Mouse (Mus musculus): ENCODE measurements around the gene Ddi1. TPM values are rescaled to one million over a fixed set of nuclear protein-coding genes. Genes with fewer than 3 reads are reported as not detected.

Gene Ddi1
- polyA plus RNA-seq (2015; fragmentation: Nextera tagmentation; extraction: Ambion mirVana), result 0.05 and 0.10 TPM in 2 replicates

DNA sequence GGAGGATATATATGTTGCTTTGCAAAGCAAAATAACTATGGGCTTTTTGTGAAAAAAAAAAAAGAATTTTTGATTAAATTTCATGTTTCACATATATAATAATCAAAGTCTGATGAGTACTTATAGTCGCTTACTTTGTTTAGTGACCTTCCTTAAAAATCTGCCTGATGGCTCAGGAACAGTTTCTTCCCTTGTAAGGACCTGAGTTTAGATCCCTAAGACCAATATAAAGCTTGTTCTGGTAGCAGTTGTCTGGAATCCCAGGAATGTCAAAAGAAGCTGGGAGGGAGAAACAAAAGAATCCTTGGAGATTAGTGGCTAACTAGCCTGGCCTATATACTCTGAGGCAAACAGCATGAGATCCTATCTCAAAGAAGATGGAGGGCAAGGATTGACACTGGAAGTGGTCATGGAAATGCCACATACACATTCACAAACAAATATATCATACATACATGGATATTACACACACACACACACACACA lies at the start of gene Ddi1:
Gene Ddi1 (minus strand): TSS at position 51 of the 485 bp plus-strand sequence.
- Histone ChIP-seq H3K4me3 (ENCODE audit: low read depth, low read length) (no peak within 1 kb of the TSS), H3K36me3 (ENCODE audit: control insufficient read depth, insufficient read depth) (no peaks in the 10 kb centered on the region), H3K4me2 (replicated peaks; ENCODE audit: low read depth) (no peak within 1 kb of the TSS), H3K4me1 (replicated peaks; ENCODE audit: control insufficient read depth, insufficient read depth, low read length) (no peaks in the 10 kb centered on the region), H3K9me3 (ENCODE audit: control insufficient read depth) (no peaks in the 10 kb centered on the region), H3K27me3 (replicated peaks; ENCODE audit: control insufficient read depth, insufficient read depth, low read length) (no peaks in the 10 kb centered on the region), H3K9ac (ENCODE audit: low read depth, low read length) (no peak within 1 kb of the TSS), H3K27ac (ENCODE audit: low read depth, low read length) (no peak within 1 kb of the TSS)
- ATAC-seq, result no peak
- TF ChIP-seq CTCF (IDR thresholded peaks at IDR 0.05; ENCODE audit: low read depth), result no peak
- 74% methylated on average over 1 of the region's 1 CpGs for WGBS

GRCm38 (mm10) chr9:6317114-6317513 lies 47.5 kb upstream of the Ddi1 start:
- Histone ChIP-seq H3K9me3 (ENCODE audit: control insufficient read depth) (no peaks in the 10 kb centered on the region), H3K27me3 (replicated peaks; ENCODE audit: control insufficient read depth, insufficient read depth, low read length) (no peaks in the 10 kb centered on the region), H3K27ac (ENCODE audit: low read depth, low read length) (no peak overlapping the region), H3K9ac (ENCODE audit: low read depth, low read length) (no peak overlapping the region), H3K36me3 (ENCODE audit: control insufficient read depth, insufficient read depth) (no peaks in the 10 kb centered on the region), H3K4me1 (replicated peaks; ENCODE audit: control insufficient read depth, insufficient read depth, low read length) (no peaks in the 10 kb centered on the region), H3K4me2 (replicated peaks; ENCODE audit: low read depth) (no peak overlapping the region), H3K4me3 (ENCODE audit: low read depth, low read length) (no peak overlapping the region)
- TF ChIP-seq CTCF (IDR thresholded peaks at IDR 0.05; ENCODE audit: low read depth), result no peak
- ATAC-seq, result no peak
- WGBS, result 67% methylated on average over 1 of the region's 1 CpGs

DNA sequence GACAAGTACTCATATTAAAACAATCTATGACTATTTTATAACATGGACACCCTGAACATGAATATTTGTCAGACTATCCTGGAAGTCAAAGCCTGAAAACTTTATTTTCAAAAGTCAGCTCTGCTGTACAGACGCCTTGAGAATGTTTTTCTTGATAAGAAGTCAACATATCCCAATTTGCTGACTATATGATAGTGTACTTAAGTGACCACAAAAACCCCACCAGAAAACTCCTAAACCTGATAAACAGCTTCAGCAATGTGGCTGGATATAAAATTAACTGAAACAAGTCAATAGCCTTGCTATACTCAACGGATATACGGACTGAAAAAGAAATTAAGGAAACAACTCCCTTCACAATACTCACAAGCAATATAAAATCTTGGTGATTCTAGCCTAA lies 36.2 kb upstream of the Ddi1 start:
- 93% methylated on average over 3 of the region's 3 CpGs for WGBS
- no peak for TF ChIP-seq CTCF (IDR thresholded peaks at IDR 0.05; ENCODE audit: low read depth)
- no peak overlapping the region for H3K27ac ChIP-seq (ENCODE audit: low read depth, low read length)
- H3K4me2 ChIP-seq (replicated peaks; ENCODE audit: low read depth), result no peak overlapping the region
- no peaks in the 10 kb centered on the region for H3K4me1 ChIP-seq (replicated peaks; ENCODE audit: control insufficient read depth, insufficient read depth, low read length)
- no peak overlapping the region for H3K9ac ChIP-seq (ENCODE audit: low read depth, low read length)
- H3K27me3 ChIP-seq (replicated peaks; ENCODE audit: control insufficient read depth, insufficient read depth, low read length), result no peaks in the 10 kb centered on the region
- H3K36me3 ChIP-seq (ENCODE audit: control insufficient read depth, insufficient read depth), result no peaks in the 10 kb centered on the region
- no peak overlapping the region for H3K4me3 ChIP-seq (ENCODE audit: low read depth, low read length)
- no peaks in the 10 kb centered on the region for H3K9me3 ChIP-seq (ENCODE audit: control insufficient read depth)
- no peak for ATAC-seq

DNA sequence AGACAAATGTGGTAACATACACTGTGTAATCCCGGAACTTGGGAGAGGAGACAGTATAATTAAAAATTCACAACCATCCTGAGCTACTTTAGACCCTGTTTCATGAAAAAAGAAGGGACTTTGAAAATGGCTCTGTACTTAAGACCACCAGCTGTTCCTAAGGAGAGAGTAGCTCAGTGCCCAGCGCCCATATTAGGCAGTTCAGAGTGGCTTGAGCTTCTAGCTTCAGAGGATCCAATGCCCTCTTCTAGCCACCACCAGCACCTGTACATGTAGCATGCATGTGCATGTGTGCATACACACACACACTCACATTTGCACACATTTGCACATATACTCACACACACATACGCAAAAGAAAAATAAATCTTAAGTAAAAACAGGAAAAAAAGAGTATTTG lies 34.9 kb upstream of the Ddi1 start:
- WGBS, result 86% methylated on average over 3 of the region's 3 CpGs
- no peak overlapping the region for H3K9ac ChIP-seq (ENCODE audit: low read depth, low read length)
- no peaks in the 10 kb centered on the region for H3K9me3 ChIP-seq (ENCODE audit: control insufficient read depth)
- no peak overlapping the region for H3K4me3 ChIP-seq (ENCODE audit: low read depth, low read length)
- TF ChIP-seq CTCF (IDR thresholded peaks at IDR 0.05; ENCODE audit: low read depth), result no peak
- ATAC-seq, result no peak
- no peak overlapping the region for H3K4me2 ChIP-seq (replicated peaks; ENCODE audit: low read depth)
- H3K27ac ChIP-seq (ENCODE audit: low read depth, low read length), result no peak overlapping the region
- no peaks in the 10 kb centered on the region for H3K27me3 ChIP-seq (replicated peaks; ENCODE audit: control insufficient read depth, insufficient read depth, low read length)
- H3K4me1 ChIP-seq (replicated peaks; ENCODE audit: control insufficient read depth, insufficient read depth, low read length), result no peaks in the 10 kb centered on the region
- H3K36me3 ChIP-seq (ENCODE audit: control insufficient read depth, insufficient read depth), result no peaks in the 10 kb centered on the region

DNA sequence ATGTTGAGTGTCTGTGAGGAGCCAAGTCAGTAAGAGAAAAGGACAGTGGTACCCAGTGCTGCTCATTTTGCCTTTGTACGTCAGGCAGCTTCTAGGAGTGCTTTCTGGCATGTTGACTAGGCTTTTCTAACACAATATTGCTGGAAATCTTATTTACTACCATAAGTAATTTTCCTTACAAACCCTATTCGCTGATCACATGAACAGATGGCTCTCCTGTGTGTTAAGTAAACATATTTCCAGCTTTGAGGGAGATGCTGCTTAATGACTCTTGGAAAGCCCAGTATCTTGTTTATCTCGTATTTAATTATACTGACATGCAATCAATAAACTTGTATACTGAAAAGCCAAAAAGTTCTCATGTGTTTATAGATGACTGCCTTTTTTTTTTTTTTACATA lies 32.4 kb upstream of the Ddi1 start:
- no peak for ATAC-seq
- no peaks in the 10 kb centered on the region for H3K4me1 ChIP-seq (replicated peaks; ENCODE audit: control insufficient read depth, insufficient read depth, low read length)
- no peaks in the 10 kb centered on the region for H3K27me3 ChIP-seq (replicated peaks; ENCODE audit: control insufficient read depth, insufficient read depth, low read length)
- no peaks in the 10 kb centered on the region for H3K9me3 ChIP-seq (ENCODE audit: control insufficient read depth)
- no peaks in the 10 kb centered on the region for H3K36me3 ChIP-seq (ENCODE audit: control insufficient read depth, insufficient read depth)
- H3K9ac ChIP-seq (ENCODE audit: low read depth, low read length), result no peak overlapping the region
- 55% methylated on average over 3 of the region's 3 CpGs for WGBS
- TF ChIP-seq CTCF (IDR thresholded peaks at IDR 0.05; ENCODE audit: low read depth), result no peak
- no peak overlapping the region for H3K4me3 ChIP-seq (ENCODE audit: low read depth, low read length)
- no peak overlapping the region for H3K27ac ChIP-seq (ENCODE audit: low read depth, low read length)
- H3K4me2 ChIP-seq (replicated peaks; ENCODE audit: low read depth), result no peak overlapping the region

DNA sequence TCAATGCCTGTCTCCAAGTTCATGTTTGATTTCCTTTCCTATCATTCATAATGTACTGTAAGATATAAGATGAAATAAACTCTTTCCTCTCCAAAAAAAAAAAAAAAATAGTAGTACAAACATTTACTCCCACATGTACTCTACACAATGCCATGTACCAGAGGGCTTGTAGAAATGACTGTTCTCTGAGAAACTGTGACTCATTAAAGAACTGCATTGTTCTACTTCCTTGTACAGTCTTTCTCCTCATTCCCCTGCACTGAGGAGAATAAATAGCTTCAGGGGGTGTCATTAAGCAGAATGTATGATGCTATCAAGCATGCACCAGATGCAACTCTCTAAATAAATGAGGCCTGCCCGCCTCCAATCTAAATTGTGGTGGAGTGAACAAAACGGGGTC lies 28.9 kb upstream of the Ddi1 start:
- Histone ChIP-seq H3K4me1 (replicated peaks; ENCODE audit: control insufficient read depth, insufficient read depth, low read length) (no peaks in the 10 kb centered on the region), H3K9me3 (ENCODE audit: control insufficient read depth) (no peaks in the 10 kb centered on the region), H3K4me3 (ENCODE audit: low read depth, low read length) (no peak overlapping the region), H3K9ac (ENCODE audit: low read depth, low read length) (no peak overlapping the region), H3K27me3 (replicated peaks; ENCODE audit: control insufficient read depth, insufficient read depth, low read length) (no peaks in the 10 kb centered on the region), H3K27ac (ENCODE audit: low read depth, low read length) (no peak overlapping the region), H3K36me3 (ENCODE audit: control insufficient read depth, insufficient read depth) (no peaks in the 10 kb centered on the region), H3K4me2 (replicated peaks; ENCODE audit: low read depth) (no peak overlapping the region)
- no peak for TF ChIP-seq CTCF (IDR thresholded peaks at IDR 0.05; ENCODE audit: low read depth)
- WGBS, result 79% methylated on average over 2 of the region's 2 CpGs
- ATAC-seq, result no peak

- no peak for TF ChIP-seq CTCF (IDR thresholded peaks at IDR 0.05; ENCODE audit: low read depth)
- no peak overlapping the region for H3K4me2 ChIP-seq (replicated peaks; ENCODE audit: low read depth)
- H3K4me3 ChIP-seq (ENCODE audit: low read depth, low read length), result no peak overlapping the region
- H3K27ac ChIP-seq (ENCODE audit: low read depth, low read length), result no peak overlapping the region
- no peaks in the 10 kb centered on the region for H3K4me1 ChIP-seq (replicated peaks; ENCODE audit: control insufficient read depth, insufficient read depth, low read length)
- no peak for ATAC-seq
- H3K36me3 ChIP-seq (ENCODE audit: control insufficient read depth, insufficient read depth), result no peaks in the 10 kb centered on the region
- no peaks in the 10 kb centered on the region for H3K9me3 ChIP-seq (ENCODE audit: control insufficient read depth)
- whole genome bisulfite sequencing, result 40% methylated on average over 2 of the region's 2 CpGs
- no peak overlapping the region for H3K9ac ChIP-seq (ENCODE audit: low read depth, low read length)
- no peaks in the 10 kb centered on the region for H3K27me3 ChIP-seq (replicated peaks; ENCODE audit: control insufficient read depth, insufficient read depth, low read length)
These were observed 19.6 kb upstream of the Ddi1 start for GRCm38 (mm10) chr9:6289211-6289696.

Measured in intestine, postnatal 0 days (tissue).